Mouse (Mus musculus) bone marrow, adult 2 months (tissue): Measurements from ENCODE around the gene Asb18.

Experiments used
- CTCF ChIP-seq: fragments of 200-500 bp; IDR thresholded peaks from 2 replicates; pipeline ENCODE4 v1.5.1; 2011; ENCODE audit warnings: low read length, control low read depth; ENCODE audit not compliant: control insufficient read depth, insufficient read depth
- POLR2A ChIP-seq: fragments of 200-500 bp; IDR thresholded peaks from 2 replicates; pipeline ENCODE4 v1.6.1; 2011; ENCODE audit warnings: low read depth, mild to moderate bottlenecking, control low read depth, low read length, borderline replicate concordance; ENCODE audit not compliant: control insufficient read depth

GRCm38 (mm10) chr1:89962092-89962491, 52.4 kb downstream of the Asb18 start:
- no peak for TF ChIP-seq POLR2A
- TF ChIP-seq CTCF = no peak
